Mouse (Mus musculus): ENCODE measurements at regions not wholly inside any gene's neighbourhood (a gene's known extent, or its start where the extent isn't known, plus 50 kb on each side); places are given as distances from the start of the nearest gene placed in this dataset.

DNA sequence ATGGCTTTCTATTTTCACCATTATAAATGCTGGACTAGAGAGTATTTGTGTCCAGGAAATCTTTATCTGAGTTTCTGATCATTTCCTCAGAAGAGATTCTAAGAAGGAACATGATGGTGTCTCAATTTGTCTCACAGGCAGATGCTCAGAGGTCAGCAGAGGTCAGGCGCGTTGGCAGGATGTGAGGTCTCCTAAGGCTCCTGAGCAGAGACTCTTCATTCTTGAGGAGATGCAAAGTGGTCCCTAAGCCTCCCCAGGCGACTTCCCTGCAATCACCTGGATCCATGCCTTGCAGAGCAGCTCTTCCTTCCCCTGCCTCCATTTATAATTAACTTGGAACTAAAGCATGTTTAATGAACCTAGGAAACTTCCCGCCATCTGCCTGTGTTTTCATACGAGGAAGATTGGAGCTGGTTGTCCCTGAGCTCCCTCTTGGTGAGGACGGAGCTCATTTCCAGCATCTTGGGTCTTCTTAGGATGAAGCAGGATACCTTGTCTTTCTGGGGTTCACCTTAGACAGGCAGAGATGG, 71.8 kb downstream of the Arf2 start:
- no peaks in the 10 kb centered on the region for H3K27me3 ChIP-seq (ENCODE audit: low read depth, poor library complexity, severe bottlenecking)
- 70% methylated on average over 6 of the region's 6 CpGs for WGBS
- no peaks in the 10 kb centered on the region for H3K36me3 ChIP-seq
- no peak overlapping the region for H3K4me3 ChIP-seq
- no peak for DNase-seq (ENCODE audit: low spot score)
- H3K9me3 ChIP-seq (replicated peaks) = no peaks in the 10 kb centered on the region
- no peak overlapping the region for H3K27ac ChIP-seq
- peaks cover 13% of the 10 kb centered on the region for H3K4me1 ChIP-seq

DNA sequence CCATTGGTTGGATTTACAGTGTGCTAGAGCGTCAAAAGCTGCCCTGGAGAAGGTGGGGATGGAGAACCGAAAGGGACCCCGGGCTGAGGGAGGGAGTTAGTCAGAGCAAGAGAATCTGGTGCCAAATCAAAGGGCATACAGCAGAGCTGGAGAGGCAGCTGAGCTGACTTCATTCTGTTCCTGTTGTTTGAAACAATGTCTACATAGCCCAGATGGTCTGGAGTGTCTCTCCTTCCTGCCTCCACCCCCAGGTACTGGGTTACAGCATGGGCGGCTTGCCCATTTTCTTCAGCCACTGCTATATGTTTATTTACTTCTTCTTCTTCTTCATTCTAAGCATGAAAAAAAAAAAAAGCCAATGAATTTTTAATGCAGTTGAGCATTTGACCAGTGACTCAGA, 78.7 kb downstream of the Arf2 start:
- no peak overlapping the region for H3K4me3 ChIP-seq
- DNase-seq (ENCODE audit: low spot score) = no peak
- no peaks in the 10 kb centered on the region for H3K27me3 ChIP-seq (ENCODE audit: low read depth, poor library complexity, severe bottlenecking)
- no peaks in the 10 kb centered on the region for H3K36me3 ChIP-seq
- 88% methylated on average over 4 of the region's 4 CpGs for WGBS
- H3K27ac ChIP-seq = no peak overlapping the region
- H3K4me1 ChIP-seq = peaks cover 12% of the 10 kb centered on the region
- no peaks in the 10 kb centered on the region for H3K9me3 ChIP-seq (replicated peaks)

DNA sequence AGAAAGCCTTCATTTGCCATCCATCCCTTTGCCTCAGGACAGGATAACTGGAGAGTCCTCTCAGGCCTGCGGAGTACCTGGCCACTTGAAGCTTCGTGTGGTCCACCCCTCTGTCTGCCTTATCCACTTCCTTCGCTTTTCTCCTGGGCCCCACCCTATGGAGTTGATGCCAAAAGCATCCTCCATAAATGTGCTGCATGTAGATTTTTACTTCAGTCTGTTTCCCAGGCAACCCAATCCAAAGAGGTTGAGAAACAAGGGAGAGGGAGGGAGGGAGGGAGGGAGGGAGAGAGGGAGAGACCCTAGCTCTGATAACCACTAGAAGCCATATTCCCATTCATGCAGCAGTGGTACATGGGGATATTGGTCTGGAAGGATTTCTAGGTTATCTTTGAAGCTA, 80.7 kb upstream of the Crhr1 start:
- Histone ChIP-seq H3K27me3 (ENCODE audit: low read depth, poor library complexity, severe bottlenecking) (no peaks in the 10 kb centered on the region), H3K9me3 (replicated peaks) (no peaks in the 10 kb centered on the region)
- DNase-seq (ENCODE audit: low spot score) = no peak

DNA sequence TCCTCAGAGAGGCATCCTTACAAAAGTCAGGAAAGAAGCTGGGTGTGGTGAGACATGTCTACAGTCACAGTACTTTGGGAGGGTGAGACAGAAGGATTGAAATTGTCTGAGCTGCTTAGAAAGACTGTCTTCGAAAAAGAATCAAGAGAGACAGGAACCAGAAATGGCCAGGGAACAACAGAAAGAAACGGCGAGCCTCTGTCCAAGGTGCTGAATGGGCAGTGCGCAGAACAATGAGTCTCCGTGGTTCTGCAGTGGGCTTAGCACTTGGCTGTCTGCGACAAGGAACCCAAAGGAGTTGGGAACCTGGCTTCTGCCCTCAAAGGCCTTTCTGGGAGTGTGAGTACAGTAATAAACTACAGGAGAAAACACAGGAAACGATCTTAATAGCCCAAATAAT, 79.4 kb upstream of the Crhr1 start:
- no peaks in the 10 kb centered on the region for H3K9me3 ChIP-seq (replicated peaks)
- H3K27me3 ChIP-seq (ENCODE audit: low read depth, poor library complexity, severe bottlenecking) = no peaks in the 10 kb centered on the region
- no peaks in the 10 kb centered on the region for H3K36me3 ChIP-seq
- peak; percentile 84 for DNase-seq (ENCODE audit: low spot score)
- no peak overlapping the region for H3K4me3 ChIP-seq
- 18% methylated on average over 7 of the region's 7 CpGs for WGBS
- H3K27ac ChIP-seq = no peak overlapping the region
- H3K4me1 ChIP-seq = no peaks in the 10 kb centered on the region

More for the DNA sequence above, 80.7 kb upstream of the Crhr1 start:
- no peak overlapping the region for H3K27ac ChIP-seq
- H3K4me3 ChIP-seq = no peak overlapping the region
- H3K36me3 ChIP-seq = no peaks in the 10 kb centered on the region
- WGBS = 89% methylated on average over 3 of the region's 3 CpGs
- no peaks in the 10 kb centered on the region for H3K4me1 ChIP-seq

DNA sequence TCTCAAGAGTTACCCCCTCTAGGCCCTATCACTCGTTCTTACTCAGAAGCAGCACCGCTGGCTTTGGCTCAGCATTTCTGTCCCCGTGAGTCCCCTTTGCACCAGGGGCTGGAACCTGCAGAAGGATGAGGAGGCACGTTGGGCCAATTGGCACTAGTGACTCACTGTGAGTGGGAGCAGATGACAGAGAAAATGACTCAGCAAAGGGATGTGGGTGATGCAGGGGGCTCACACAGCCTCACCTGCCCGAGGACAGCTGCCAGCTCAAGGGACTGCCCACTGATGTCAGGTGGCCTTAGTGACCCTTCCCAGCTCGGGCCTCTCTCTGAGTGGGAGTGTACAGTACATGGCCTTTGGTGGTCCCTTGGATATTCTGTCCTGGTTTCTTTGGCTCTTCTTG, 76.7 kb upstream of the Crhr1 start:
- no peak for DNase-seq (ENCODE audit: low spot score)
- Histone ChIP-seq H3K36me3 (no peaks in the 10 kb centered on the region), H3K9me3 (replicated peaks) (no peaks in the 10 kb centered on the region), H3K27ac (no peak overlapping the region), H3K4me3 (no peak overlapping the region), H3K27me3 (ENCODE audit: low read depth, poor library complexity, severe bottlenecking) (no peaks in the 10 kb centered on the region), H3K4me1 (no peaks in the 10 kb centered on the region)
- WGBS = 74% methylated on average over 6 of the region's 6 CpGs

DNA sequence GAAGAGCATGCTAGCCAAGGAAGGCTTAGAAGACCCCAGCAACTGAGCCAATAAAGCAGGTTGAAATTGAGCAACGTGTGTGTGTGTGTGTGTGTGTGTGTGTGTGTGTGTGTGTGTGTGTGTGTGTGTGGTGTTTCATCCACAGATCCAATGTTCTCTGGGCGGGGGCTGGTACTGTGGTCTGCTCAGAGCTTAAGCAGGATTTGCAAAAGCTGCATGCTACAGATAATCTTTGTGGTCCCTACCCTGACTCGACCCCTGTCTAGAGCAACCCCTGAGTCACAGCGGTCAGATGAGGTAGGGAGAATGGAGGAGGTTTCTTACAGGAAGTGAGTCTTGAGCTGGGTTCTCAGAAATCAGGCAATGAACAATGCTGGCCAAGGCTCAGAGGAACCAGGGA, 75.6 kb upstream of the Crhr1 start:
- DNase-seq (ENCODE audit: low spot score) = no peak
- no peaks in the 10 kb centered on the region for H3K27me3 ChIP-seq (ENCODE audit: low read depth, poor library complexity, severe bottlenecking)
- H3K27ac ChIP-seq = no peak overlapping the region
- H3K36me3 ChIP-seq = no peaks in the 10 kb centered on the region
- H3K4me1 ChIP-seq = no peaks in the 10 kb centered on the region
- H3K9me3 ChIP-seq (replicated peaks) = no peaks in the 10 kb centered on the region
- H3K4me3 ChIP-seq = no peak overlapping the region
- 77% methylated on average over 4 of the region's 4 CpGs for WGBS

DNA sequence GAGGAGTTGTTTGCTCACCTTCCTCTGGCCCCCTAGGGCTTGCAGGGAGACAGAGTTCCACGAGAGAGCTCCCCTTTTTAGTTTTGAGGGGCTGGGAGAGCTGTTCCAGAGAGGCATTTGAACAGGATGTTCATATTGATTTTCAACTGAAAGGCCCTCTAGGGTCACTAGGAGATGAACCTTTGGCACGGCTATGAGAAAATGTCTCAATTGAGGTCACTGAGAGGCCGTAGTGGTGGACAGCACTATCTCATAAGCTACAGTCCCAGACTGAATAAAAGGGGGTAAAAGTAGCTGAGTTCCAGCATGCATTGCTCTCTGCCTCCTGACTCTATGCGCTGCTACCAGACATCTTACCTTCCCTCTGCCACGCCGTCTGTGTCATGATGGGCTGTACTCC, 74.1 kb upstream of the Crhr1 start:
- Histone ChIP-seq H3K36me3 (no peaks in the 10 kb centered on the region), H3K9me3 (replicated peaks) (no peaks in the 10 kb centered on the region), H3K27me3 (ENCODE audit: low read depth, poor library complexity, severe bottlenecking) (no peaks in the 10 kb centered on the region), H3K4me1 (no peaks in the 10 kb centered on the region), H3K27ac (no peak overlapping the region), H3K4me3 (no peak overlapping the region)
- no peak for DNase-seq (ENCODE audit: low spot score)
- 87% methylated on average over 6 of the region's 6 CpGs for WGBS

DNA sequence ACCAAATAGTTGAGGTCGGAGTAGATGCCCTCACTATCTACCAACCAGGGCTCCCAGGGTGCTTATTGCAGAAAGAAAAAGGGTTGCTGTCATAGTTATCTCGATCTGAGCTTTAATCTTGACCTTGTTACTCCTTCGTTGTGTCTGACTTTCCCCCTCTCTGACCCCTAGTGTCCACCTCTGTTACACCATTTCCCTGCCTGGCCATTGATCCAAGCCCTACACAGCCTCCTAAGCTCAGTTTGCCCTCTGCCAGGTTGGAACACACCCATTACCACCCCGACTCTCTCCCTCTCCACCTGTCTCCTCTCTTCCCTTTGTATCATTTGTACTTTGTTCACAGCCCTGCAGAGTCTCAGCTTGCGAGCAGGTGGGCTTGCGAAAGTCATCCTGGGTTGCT, 73.6 kb upstream of the Crhr1 start:
- no peaks in the 10 kb centered on the region for H3K36me3 ChIP-seq
- H3K4me1 ChIP-seq = no peaks in the 10 kb centered on the region
- no peak overlapping the region for H3K27ac ChIP-seq
- H3K9me3 ChIP-seq (replicated peaks) = no peaks in the 10 kb centered on the region
- no peak for DNase-seq (ENCODE audit: low spot score)
- H3K4me3 ChIP-seq = no peak overlapping the region
- WGBS = 77% methylated on average over 6 of the region's 6 CpGs
- no peaks in the 10 kb centered on the region for H3K27me3 ChIP-seq (ENCODE audit: low read depth, poor library complexity, severe bottlenecking)

DNA sequence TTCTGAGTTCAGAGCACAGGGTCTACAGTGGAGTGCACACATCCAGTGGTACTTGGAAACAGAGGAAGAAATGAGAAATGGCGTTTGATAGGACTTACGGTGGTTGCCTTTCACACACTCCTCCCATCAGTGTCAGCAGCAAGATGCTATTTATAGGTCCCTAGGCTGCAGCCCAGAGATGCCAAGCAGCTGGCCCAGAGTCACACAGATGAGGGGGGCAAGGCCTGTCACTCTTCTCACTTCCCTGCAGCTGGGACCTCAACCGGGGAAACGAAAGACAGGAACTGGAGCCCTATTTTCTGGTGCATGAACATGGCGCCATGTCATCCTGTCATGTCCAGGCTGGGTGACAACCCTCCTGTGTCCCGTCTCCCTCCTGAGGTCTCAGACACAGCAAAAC, 71.3 kb upstream of the Crhr1 start:
- no peaks in the 10 kb centered on the region for H3K36me3 ChIP-seq
- no peaks in the 10 kb centered on the region for H3K9me3 ChIP-seq (replicated peaks)
- H3K27ac ChIP-seq = no peak overlapping the region
- WGBS = 93% methylated on average over 6 of the region's 6 CpGs
- H3K4me3 ChIP-seq = no peak overlapping the region
- H3K27me3 ChIP-seq (ENCODE audit: low read depth, poor library complexity, severe bottlenecking) = no peaks in the 10 kb centered on the region
- DNase-seq (ENCODE audit: low spot score) = no peak
- H3K4me1 ChIP-seq = no peaks in the 10 kb centered on the region

DNA sequence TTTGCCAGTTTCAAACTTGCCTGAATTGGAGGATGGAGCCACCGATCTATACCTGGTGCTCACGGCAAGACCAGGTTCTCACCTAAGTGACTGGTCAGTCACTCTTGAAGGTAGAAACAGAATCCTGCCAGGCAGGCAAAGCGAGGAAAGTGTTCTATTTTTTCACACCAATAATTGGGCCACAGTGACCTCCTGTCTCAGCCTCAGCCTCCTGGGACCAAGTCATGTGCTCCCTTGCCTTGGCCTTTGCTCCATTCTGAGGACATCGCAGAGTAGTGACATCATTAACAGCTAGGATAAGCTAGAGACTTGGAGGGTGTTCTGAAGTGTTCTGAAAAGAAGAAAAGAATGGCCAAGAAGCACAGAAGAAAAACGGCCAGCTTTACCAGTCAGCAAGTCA, 67.5 kb upstream of the Crhr1 start:
- Histone ChIP-seq H3K36me3 (no peaks in the 10 kb centered on the region), H3K4me1 (no peaks in the 10 kb centered on the region), H3K27ac (no peak overlapping the region), H3K27me3 (ENCODE audit: low read depth, poor library complexity, severe bottlenecking) (no peaks in the 10 kb centered on the region), H3K4me3 (no peak overlapping the region), H3K9me3 (replicated peaks) (no peaks in the 10 kb centered on the region)
- 82% methylated on average over 5 of the region's 5 CpGs for WGBS
- no peak for DNase-seq (ENCODE audit: low spot score)

DNA sequence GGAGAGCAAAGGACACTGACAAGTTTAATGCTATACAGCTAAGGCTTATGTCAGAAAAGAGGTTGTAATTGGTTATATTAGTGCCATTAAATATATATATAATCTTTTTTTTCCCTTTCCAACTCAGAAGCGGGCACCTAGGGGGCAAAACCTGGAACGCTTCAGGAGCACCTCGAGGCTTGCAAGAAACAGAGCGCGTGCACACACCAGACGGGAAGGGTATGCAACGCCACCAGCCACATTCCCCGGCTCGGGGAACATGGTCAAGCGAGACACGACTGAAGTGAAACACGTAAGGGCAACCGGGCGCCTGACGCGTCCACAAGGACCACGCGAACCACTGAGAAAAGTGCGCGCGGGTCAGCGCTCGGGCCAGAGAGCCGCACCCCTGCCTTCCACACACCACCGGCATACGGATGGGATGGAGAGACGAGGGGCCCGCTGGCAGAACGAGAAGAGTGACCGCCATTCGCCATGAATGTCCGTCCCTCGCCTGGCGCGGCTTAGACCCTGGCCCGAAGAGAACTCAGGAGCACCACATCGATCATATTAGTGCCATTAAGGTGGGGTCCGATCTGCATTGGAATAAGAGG, 60.0 kb upstream of the Crhr1 start:
- 93% methylated on average over 38 of the region's 38 CpGs for WGBS
- Histone ChIP-seq H3K27me3 (ENCODE audit: low read depth, poor library complexity, severe bottlenecking) (no peaks in the 10 kb centered on the region), H3K27ac (no peak overlapping the region), H3K4me1 (no peaks in the 10 kb centered on the region), H3K36me3 (no peaks in the 10 kb centered on the region), H3K4me3 (no peak overlapping the region), H3K9me3 (replicated peaks) (no peaks in the 10 kb centered on the region)
- DNase-seq (ENCODE audit: low spot score) = no peak

DNA sequence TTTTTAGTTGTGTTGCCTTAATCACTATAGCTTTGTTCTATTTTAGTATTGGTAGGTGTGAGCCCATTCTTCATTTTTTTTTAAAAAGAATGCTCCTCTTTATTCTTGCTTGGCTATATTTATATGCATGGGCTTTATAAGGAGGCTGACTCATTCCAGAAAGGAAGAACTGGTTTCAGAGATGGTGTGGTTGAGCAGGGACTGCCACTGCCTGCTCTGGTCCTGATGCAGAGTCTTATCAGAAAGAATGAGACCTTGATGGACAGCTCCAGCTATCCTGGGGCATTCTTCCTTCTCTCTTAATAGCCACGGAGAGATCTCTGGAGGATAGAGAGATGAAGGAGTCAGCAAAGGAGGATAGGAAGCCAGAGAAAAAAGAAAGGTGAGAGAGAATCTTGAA, 57.9 kb upstream of the Crhr1 start:
- no peaks in the 10 kb centered on the region for H3K36me3 ChIP-seq
- no peak overlapping the region for H3K27ac ChIP-seq
- no peaks in the 10 kb centered on the region for H3K4me1 ChIP-seq
- no peaks in the 10 kb centered on the region for H3K9me3 ChIP-seq (replicated peaks)
- H3K27me3 ChIP-seq (ENCODE audit: low read depth, poor library complexity, severe bottlenecking) = no peaks in the 10 kb centered on the region
- WGBS = 59% methylated on average over 1 of the region's 1 CpGs
- no peak for DNase-seq (ENCODE audit: low spot score)
- no peak overlapping the region for H3K4me3 ChIP-seq

DNA sequence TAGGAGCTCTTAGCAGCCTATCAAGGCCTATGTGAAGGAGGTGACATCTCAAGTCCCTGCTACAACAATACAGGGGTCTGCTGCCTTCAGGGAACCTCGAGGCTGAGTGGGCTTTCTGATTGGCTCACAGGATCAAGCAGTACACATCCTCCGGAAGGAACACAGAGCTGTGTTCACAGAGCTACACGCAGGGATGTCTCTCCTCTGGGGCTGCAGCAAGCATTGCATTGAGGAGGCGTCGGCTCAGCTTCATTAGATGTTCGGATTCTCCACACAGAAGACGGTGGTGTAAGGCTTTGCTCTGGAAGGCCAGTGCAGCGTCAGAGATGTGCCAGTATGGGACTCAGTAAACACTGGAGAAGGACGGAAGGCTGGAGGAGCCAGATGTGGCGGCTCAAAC, 57.3 kb upstream of the Crhr1 start:
- Histone ChIP-seq H3K9me3 (replicated peaks) (no peaks in the 10 kb centered on the region), H3K4me1 (no peaks in the 10 kb centered on the region), H3K36me3 (no peaks in the 10 kb centered on the region), H3K27me3 (ENCODE audit: low read depth, poor library complexity, severe bottlenecking) (no peaks in the 10 kb centered on the region), H3K27ac (no peak overlapping the region), H3K4me3 (no peak overlapping the region)
- no peak for DNase-seq (ENCODE audit: low spot score)
- WGBS = 70% methylated on average over 10 of the region's 10 CpGs

DNA sequence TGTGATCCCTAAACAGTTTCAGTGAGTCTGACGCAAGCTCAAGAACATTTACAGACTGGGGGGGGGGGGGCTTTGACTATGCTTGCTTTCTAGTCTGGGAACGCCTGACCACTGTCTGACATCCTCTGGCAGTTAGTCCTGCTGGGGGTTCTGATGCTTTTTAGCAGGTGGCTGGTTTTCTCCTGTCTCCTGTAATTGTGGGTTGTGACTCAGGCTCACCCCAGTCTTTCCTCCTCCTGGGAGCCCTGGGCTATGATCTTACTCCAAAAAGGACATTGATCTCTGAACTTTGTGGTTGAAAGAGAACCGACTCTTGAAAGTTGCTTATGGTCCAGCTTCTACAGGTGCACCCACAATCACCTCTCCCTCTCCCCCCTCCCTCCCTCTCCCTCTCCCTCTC, 50.6 kb upstream of the Crhr1 start:
- Histone ChIP-seq H3K4me3 (no peak overlapping the region), H3K27me3 (ENCODE audit: low read depth, poor library complexity, severe bottlenecking) (no peaks in the 10 kb centered on the region), H3K9me3 (replicated peaks) (no peaks in the 10 kb centered on the region), H3K27ac (no peak overlapping the region), H3K36me3 (no peaks in the 10 kb centered on the region), H3K4me1 (peaks cover 6% of the 10 kb centered on the region)
- no peak for DNase-seq (ENCODE audit: low spot score)
- WGBS = 82% methylated on average over 3 of the region's 3 CpGs

Measured in limb, embryonic 10.5 days (tissue).